Mouse (Mus musculus) embryonic fibroblast, embryonic 13.5 days (primary cell): Measurements from ENCODE around the gene Twsg1. TPM values are rescaled to one million over a fixed set of nuclear protein-coding genes. Genes with fewer than 3 reads are reported as not detected.

Source experiments
- H3K27ac ChIP-seq: 2 replicates; pipeline ENCODE4 v1.5.1; 2012; ENCODE audit warnings: low read length, control low read depth, inconsistent platforms; ENCODE audit not compliant: insufficient read depth
- H3K4me1 ChIP-seq: 2 replicates; pipeline ENCODE4 v1.6.1; 2011; ENCODE audit warnings: low read length; ENCODE audit not compliant: control insufficient read depth, insufficient read depth
- H3K4me3 ChIP-seq: 2 replicates; pipeline ENCODE4 v1.5.1; 2011; ENCODE audit warnings: mild to moderate bottlenecking, control low read depth, low read length; ENCODE audit not compliant: insufficient read depth
- CTCF ChIP-seq: IDR thresholded peaks from 2 replicates; pipeline ENCODE4 v1.5.1; 2011; ENCODE audit warnings: mild to moderate bottlenecking, control low read depth, low read length, moderate library complexity, borderline replicate concordance; ENCODE audit not compliant: insufficient read depth
- POLR2A ChIP-seq: IDR thresholded peaks from 2 replicates; pipeline ENCODE4 v1.6.1; 2011; ENCODE audit warnings: low read depth, mild to moderate bottlenecking, control low read depth, low read length, moderate library complexity
- polyA plus RNA-seq: library from polyadenylated mRNA; stranded (reverse); fragments of >200 nt; gene quantifications from 2 replicates; pipeline ENCODE4 v1.2.4, GENCODE M21; 2011; ENCODE audit warnings: low read depth; ENCODE audit not compliant: missing spikeins, insufficient read length

Twsg1 gene
- polyA plus RNA-seq, 1 experiment: 126 TPM

GRCm38 (mm10) chr17:65956993-65957781, 6.2 kb upstream of the Twsg1 start:
- TF ChIP-seq POLR2A (no peak), CTCF (no peak)
- H3K4me1 ChIP-seq: no peaks in the 10 kb centered on the region
- no peak overlapping the region for H3K27ac ChIP-seq
- H3K4me3 ChIP-seq: no peak overlapping the region

DNA sequence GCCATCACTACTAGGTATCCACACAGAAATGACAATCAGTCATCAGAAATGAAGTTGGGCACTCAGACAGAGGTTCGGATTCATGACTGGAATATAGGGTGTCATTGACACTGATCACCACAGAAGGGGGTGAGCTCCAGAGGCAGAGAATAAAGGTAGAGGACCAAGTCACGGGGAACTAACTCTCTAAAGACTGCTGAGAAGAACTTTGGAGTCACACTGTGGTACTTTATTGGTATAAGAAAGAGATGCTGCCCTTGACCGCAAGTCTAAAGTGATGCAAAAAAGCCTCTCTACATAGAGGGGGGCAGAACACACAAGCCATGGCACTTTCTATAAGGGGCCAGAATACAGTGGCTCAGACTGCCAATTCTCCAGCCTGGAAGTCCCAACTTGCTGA, 5.1 kb upstream of the Twsg1 start:
- Histone ChIP-seq H3K4me3 (no peak overlapping the region), H3K4me1 (no peaks in the 10 kb centered on the region), H3K27ac (no peak overlapping the region)
- TF ChIP-seq POLR2A (no peak), CTCF (no peak)

DNA sequence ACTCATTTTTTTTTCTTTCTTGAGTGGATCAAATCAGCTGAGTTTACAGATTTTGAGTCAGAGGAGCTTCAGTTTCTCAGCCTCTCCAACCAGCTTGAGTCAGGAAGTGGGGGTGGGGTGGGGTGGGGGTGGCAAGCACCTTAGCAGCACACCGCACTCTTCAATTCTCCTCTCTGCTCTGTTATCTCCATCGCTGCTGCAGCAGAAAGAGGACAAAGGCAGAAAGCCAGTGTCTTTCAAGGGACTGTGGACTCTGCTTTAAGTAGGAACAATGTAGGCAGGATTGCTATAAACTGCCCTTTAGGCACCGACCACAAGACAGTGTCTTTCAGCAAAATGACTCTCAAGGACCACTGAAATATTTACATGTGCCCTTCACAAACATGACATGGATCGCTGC, 2.9 kb upstream of the Twsg1 start:
- TF ChIP-seq POLR2A (no peak), CTCF (no peak)
- H3K4me3 ChIP-seq: no peak overlapping the region
- no peak overlapping the region for H3K27ac ChIP-seq
- H3K4me1 ChIP-seq: no peaks in the 10 kb centered on the region; the same call in 1 of the 2 replicates

GRCm38 (mm10) chr17:65952083-65952482, 1.1 kb upstream of the Twsg1 start:
- H3K27ac ChIP-seq: no peak overlapping the region
- peaks cover 2% of the 10 kb centered on the region for H3K4me1 ChIP-seq
- TF ChIP-seq POLR2A: no peak
- no peak for TF ChIP-seq CTCF
- H3K4me3 ChIP-seq: no peak overlapping the region

DNA sequence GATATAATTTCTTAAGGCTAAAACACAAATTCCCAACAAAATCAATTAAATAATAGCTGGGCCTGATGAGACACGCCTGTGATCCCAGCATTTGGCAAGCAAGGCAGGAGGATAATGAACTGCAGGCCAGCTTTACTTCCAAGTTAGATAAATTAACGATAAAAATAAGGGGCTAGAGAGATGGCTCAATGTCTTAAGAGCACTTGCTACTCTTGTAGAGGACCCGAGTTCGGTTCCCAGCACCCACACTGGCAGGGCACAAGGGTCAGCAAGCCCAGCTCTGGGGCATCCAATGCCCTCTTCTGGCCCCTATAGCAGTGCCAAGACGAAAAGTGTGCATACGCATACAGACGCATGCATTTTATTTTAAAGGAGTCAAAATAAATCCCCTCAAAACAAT, 843 bp downstream of the Twsg1 start:
- no peak overlapping the region for H3K27ac ChIP-seq
- peaks cover 2% of the 10 kb centered on the region for H3K4me1 ChIP-seq
- TF ChIP-seq POLR2A (no peak), CTCF (no peak)
- peak overlapping the region; percentile 81 for H3K4me3 ChIP-seq

DNA sequence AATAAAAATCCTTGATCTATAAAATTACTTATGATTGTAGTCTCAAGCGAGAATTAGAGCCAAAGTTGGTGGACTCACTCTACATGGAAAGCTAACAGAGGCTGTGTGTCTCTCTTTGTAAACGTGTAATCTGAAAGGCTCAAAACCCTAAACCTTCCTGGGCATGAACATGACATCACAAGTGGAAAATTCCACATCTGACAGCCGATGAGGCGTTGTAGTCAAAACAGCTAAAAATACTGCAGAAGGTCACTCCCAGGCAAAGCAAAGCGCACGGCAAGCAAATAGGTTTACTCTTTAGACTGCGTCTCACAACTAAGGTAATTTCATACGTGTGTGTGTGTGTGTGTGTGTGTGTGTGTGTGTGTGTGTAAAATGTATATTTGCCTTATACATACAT, 3.7 kb downstream of the Twsg1 start:
- Histone ChIP-seq H3K27ac (no peak overlapping the region; the same call in 1 of the 2 replicates), H3K4me1 (peaks cover 2% of the 10 kb centered on the region), H3K4me3 (no peak overlapping the region)
- TF ChIP-seq CTCF (no peak), POLR2A (no peak)

- Histone ChIP-seq H3K4me1 (peaks cover 2% of the 10 kb centered on the region), H3K4me3 (no peak overlapping the region), H3K27ac (no peak overlapping the region)
- TF ChIP-seq CTCF (no peak), POLR2A (no peak)
Observed at GRCm38 (mm10) chr17:65945420-65945819, 5.6 kb downstream of the Twsg1 start.

DNA sequence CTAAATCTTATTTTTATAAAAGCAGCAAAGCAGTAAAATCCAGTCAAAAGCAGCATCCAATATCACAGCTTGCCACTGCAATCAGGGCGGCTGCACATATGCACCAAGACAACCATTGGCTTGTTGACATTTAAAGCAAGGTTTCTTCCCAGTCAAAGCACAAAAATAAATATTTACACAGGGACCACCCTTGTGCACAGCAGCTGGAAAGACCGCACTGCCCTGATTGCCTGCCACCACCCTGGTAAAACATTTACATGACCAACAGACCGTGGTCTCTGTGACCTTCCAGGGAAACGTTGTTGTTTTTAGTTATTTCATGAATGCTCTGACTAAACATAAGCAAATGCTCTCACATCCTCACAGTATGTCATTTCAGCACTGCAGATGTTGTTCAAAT, 8.6 kb downstream of the Twsg1 start:
- no peak for TF ChIP-seq POLR2A
- no peak for TF ChIP-seq CTCF
- no peak overlapping the region for H3K27ac ChIP-seq
- no peak overlapping the region for H3K4me3 ChIP-seq
- H3K4me1 ChIP-seq: peaks cover 5% of the 10 kb centered on the region

- no peak overlapping the region; the same call in 1 of the 2 replicates for H3K27ac ChIP-seq
- H3K4me1 ChIP-seq: peaks cover 5% of the 10 kb centered on the region
- TF ChIP-seq POLR2A (no peak), CTCF (no peak)
- H3K4me3 ChIP-seq: no peak overlapping the region
Observed at GRCm38 (mm10) chr17:65941275-65941674, 9.8 kb downstream of the Twsg1 start.

- peak overlapping the region; percentile 45 for H3K27ac ChIP-seq
- H3K4me1 ChIP-seq: peaks cover 5% of the 10 kb centered on the region
- no peak overlapping the region for H3K4me3 ChIP-seq
- TF ChIP-seq POLR2A (no peak), CTCF (no peak)
Observed at GRCm38 (mm10) chr17:65940221-65940620, 10.8 kb downstream of the Twsg1 start.

DNA sequence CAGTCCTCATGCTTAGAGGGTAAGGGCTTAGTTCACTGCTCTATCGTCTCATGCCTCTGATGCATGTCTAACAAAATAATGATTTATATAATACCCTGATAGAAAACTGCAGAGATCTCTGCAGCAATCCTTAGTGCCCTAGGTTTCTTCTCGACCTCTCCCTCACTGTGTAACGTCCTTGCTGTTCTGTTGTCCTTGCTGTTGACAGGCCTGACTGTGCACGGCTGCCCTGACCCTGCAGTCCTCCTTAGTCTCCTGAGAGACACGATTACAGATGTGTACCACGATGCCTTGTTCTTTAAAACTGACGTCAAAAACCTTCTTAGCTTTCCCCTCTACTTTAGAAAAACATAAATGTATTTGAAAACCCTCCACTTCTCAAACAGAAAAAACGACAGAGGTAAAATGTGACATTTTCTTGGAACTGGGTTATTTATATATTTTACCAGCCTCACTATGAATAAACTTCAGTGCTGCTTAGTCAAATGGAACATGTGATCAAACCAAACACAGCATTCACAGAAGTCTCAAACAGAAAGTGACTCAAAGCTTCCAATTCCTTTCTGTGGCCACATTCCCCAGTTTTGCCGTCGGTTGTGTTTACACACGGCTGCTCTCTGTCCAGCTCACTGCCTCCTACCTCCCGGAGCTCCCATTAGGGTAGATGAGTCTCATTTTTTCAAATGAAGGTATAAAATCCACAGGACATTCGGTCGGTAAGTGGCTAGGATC, 11.4 kb downstream of the Twsg1 start:
- H3K27ac ChIP-seq: peak overlapping the region; percentile 59
- no peak overlapping the region for H3K4me3 ChIP-seq
- TF ChIP-seq CTCF: no peak
- TF ChIP-seq POLR2A: no peak
- peaks cover 5% of the 10 kb centered on the region for H3K4me1 ChIP-seq
